Mouse (Mus musculus): ENCODE data around the gene Itpr2. TPM values are rescaled to one million over a fixed set of nuclear protein-coding genes. Genes with fewer than 3 reads are reported as not detected.
"Not testable (repeated sequence)": the region's sequence is repeated elsewhere in the genome, so short reads cannot be mapped to it uniquely, and the experiment has no call there.

Itpr2 gene
- polyA plus RNA-seq, 1 experiment, result 6.6 TPM

DNA sequence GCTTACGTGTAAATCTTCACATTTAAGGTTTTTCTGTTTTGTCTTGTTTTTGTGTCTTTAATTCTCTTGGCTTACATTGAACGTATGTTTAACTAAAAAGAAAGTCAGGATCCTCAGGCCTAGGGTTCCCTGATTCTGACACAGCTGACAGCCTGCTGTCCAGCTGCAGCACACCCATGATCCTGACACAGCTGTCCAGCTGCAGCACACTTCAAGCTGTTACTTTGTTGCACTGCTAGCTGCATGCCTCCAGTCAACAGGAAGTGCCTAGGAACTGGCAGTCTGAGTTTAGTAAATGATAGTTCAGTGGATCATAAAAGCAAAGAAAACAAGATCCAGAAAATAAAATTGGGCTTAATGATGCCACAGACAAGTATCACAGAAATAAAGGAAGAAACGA, 21.1 kb downstream of the Itpr2 start:
- H3K4me3 ChIP-seq (replicated peaks; ENCODE audit: insufficient read depth, low read depth, low read length), result no peak overlapping the region
- H3K27me3 ChIP-seq (ENCODE audit: control insufficient read depth, insufficient read depth, low read length), result no peaks in the 10 kb centered on the region
- 80% methylated on average over 3 of the region's 3 CpGs for WGBS
- H3K4me1 ChIP-seq (ENCODE audit: control insufficient read depth, insufficient read depth, low read length), result no peaks in the 10 kb centered on the region
- no peak overlapping the region for H3K27ac ChIP-seq (ENCODE audit: insufficient read depth, low read length)
- TF ChIP-seq POLR2A (IDR thresholded peaks at IDR 0.05; ENCODE audit: borderline replicate concordance, insufficient read depth, low read length) (no peak), CTCF (IDR thresholded peaks at IDR 0.05; ENCODE audit: borderline replicate concordance, insufficient read depth, low read depth, low read length) (no peak)
- DNase-seq, result no peak

DNA sequence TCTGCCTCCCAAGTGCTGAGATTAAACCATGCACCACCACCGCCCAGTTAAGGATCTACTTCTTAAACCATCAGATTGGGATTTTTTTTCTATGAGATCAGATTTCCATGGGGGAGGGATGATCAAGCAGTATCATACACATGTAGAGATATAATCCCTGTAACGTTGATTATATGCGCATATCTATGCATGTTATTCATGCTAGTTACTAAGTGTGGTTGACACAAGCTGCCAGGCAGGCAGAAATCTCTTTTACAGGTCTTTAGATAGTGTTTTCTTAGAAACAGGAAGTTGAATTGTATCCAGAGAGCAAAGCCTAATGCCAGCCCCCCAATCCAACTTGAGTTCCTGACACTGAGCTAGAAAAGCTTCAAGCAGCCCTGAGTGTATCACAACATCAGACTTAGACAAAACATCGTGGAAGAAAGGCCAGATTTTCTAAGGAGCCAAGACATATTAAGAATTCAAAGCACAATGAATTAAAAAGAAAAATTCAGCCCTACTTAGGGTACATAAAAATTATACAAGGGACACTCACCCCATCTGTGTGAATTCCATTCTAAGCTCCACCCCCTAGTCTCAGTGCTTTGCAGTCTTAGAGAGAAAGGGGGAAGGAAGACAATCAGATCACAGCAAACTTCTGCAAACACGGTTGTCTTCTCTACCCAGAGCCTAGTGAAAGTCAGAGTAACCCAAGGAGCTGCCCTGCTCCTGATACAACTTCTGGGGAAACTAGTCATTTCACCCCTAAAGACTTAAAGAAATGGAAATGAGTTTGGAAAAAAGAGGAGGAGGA, 22.9 kb downstream of the Itpr2 start:
- TF ChIP-seq POLR2A (IDR thresholded peaks at IDR 0.05; ENCODE audit: borderline replicate concordance, insufficient read depth, low read length), result no peak
- no peaks in the 10 kb centered on the region for H3K27me3 ChIP-seq (ENCODE audit: control insufficient read depth, insufficient read depth, low read length)

DNA sequence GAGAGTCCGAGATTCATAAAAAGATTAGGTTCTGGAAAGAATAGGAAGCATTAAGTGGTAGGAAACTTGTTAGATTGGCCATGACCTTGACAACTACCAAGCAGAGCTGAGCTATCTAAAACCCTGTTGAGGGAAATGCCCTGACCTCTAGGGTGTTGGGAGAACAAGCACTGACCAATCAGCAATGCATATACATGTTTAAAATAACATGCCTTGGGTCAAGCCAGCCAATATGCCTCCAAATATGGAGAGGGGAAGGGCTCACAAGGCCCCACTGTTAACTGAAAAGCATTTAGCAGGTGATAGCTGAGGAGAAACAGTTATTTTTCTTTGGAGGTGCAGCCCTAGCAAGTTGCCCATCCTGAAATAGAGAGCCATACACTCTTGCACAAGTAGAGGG, 25.2 kb downstream of the Itpr2 start:
- no peaks in the 10 kb centered on the region for H3K4me1 ChIP-seq (ENCODE audit: control insufficient read depth, insufficient read depth, low read length)
- no peak overlapping the region for H3K27ac ChIP-seq (ENCODE audit: insufficient read depth, low read length)
- TF ChIP-seq POLR2A (IDR thresholded peaks at IDR 0.05; ENCODE audit: borderline replicate concordance, insufficient read depth, low read length) (no peak), CTCF (IDR thresholded peaks at IDR 0.05; ENCODE audit: borderline replicate concordance, insufficient read depth, low read depth, low read length) (no peak)
- DNase-seq, result no peak
- no peaks in the 10 kb centered on the region for H3K27me3 ChIP-seq (ENCODE audit: control insufficient read depth, insufficient read depth, low read length)
- 65% methylated on average over 1 of the region's 1 CpGs for WGBS
- no peak overlapping the region for H3K4me3 ChIP-seq (replicated peaks; ENCODE audit: insufficient read depth, low read depth, low read length)

More for the DNA sequence above, 22.9 kb downstream of the Itpr2 start:
- 74% methylated on average over 5 of the region's 5 CpGs for WGBS
- H3K4me3 ChIP-seq (replicated peaks; ENCODE audit: insufficient read depth, low read depth, low read length), result no peak overlapping the region
- H3K4me1 ChIP-seq (ENCODE audit: control insufficient read depth, insufficient read depth, low read length), result no peaks in the 10 kb centered on the region
- H3K27ac ChIP-seq (ENCODE audit: insufficient read depth, low read length), result no peak overlapping the region
- DNase-seq, result no peak

DNA sequence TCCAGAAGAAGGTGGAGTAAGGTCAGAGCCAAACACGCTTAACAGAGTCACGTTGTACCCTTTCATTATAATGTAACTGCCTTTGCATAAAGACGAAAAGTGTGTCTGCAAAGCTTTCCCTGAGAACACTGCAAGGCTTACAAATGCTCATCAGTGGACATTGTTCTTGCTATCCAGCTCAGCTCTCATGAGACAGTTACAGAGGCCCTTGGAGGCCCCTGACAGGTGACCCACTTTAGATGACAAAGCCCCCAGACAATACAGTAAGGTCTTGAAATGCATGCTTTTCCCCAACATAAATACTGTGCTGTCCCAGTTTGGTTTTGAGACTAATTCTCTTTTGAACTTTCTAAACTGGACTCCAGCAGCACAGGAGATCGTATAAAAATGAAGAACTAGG, 27.9 kb downstream of the Itpr2 start:
- H3K27me3 ChIP-seq (ENCODE audit: control insufficient read depth, insufficient read depth, low read length), result no peaks in the 10 kb centered on the region
- no peaks in the 10 kb centered on the region for H3K4me1 ChIP-seq (ENCODE audit: control insufficient read depth, insufficient read depth, low read length)
- 88% methylated on average over 4 of the region's 4 CpGs for WGBS
- no peak overlapping the region for H3K27ac ChIP-seq (ENCODE audit: insufficient read depth, low read length)
- H3K4me3 ChIP-seq (replicated peaks; ENCODE audit: insufficient read depth, low read depth, low read length), result no peak overlapping the region
- DNase-seq, result no peak
- TF ChIP-seq CTCF (IDR thresholded peaks at IDR 0.05; ENCODE audit: borderline replicate concordance, insufficient read depth, low read depth, low read length) (no peak), POLR2A (IDR thresholded peaks at IDR 0.05; ENCODE audit: borderline replicate concordance, insufficient read depth, low read length) (no peak)

DNA sequence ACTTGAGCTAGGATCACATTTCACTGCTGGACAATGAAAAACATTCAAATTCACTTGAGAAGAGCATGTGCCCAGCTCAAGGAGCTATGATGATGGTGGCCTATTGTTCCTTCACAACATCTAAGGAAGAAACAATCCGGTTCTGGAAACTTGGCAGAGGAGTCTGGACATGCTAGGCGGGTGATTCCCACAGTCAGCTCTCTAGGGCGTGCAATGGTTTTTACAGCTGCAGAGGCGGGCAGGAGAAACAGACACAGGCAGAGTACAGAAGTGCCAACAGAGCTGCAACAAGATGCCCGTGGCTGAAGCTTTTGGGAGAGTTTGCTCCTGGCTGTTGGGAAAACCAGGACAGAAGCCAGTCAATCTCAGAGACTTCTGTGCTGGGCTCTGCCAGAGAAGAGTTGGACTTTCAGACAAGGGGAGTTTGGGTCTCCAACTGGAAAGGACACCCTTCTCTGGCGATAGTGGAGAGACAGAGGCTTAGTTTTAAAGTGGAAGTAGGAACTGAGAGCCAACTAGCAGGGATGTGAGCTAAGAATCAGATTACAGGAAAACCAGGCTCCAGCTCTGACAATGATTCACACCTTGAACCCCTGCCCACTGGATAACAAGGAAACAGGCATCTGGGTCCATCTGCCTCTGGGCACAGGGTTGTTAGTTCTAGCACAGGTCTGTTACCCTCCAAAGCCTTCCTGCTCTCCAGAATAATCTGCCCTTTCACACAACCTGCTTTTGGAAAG, 28.6 kb downstream of the Itpr2 start:
- WGBS, result 39% methylated on average over 6 of the region's 6 CpGs
- TF ChIP-seq POLR2A (IDR thresholded peaks at IDR 0.05; ENCODE audit: borderline replicate concordance, insufficient read depth, low read length) (no peak), CTCF (IDR thresholded peaks at IDR 0.05; ENCODE audit: borderline replicate concordance, insufficient read depth, low read depth, low read length) (no peak)

DNA sequence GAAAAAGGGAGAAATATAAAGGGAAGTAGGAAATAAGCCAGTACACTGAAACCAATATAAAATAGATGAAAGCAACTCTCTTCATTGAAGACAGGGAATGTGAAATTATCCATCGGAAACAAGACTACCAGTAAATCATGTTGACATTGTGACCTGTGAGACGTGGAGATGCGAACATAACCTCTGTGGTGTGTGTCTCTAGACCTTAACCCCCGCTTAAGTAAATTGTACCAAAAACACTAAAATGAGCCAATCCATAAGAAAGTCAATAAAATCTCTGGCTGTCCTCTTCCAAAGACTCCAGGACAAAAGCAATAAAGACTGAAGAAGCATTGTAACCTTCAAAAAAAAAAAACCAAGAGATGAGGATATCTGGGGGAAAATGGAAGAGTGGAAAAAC, 31.6 kb downstream of the Itpr2 start:
- Histone ChIP-seq H3K4me1 (ENCODE audit: control insufficient read depth, insufficient read depth, low read length) (no peaks in the 10 kb centered on the region), H3K4me3 (replicated peaks; ENCODE audit: insufficient read depth, low read depth, low read length) (no peak overlapping the region), H3K27ac (ENCODE audit: insufficient read depth, low read length) (no peak overlapping the region), H3K27me3 (ENCODE audit: control insufficient read depth, insufficient read depth, low read length) (no peaks in the 10 kb centered on the region)
- no peak for DNase-seq
- no peak for TF ChIP-seq CTCF (IDR thresholded peaks at IDR 0.05; ENCODE audit: borderline replicate concordance, insufficient read depth, low read depth, low read length)
- TF ChIP-seq POLR2A (IDR thresholded peaks at IDR 0.05; ENCODE audit: borderline replicate concordance, insufficient read depth, low read length), result no peak
- 95% methylated on average over 4 of the region's 4 CpGs for WGBS

More for the DNA sequence above, 28.6 kb downstream of the Itpr2 start:
- H3K4me3 ChIP-seq (replicated peaks; ENCODE audit: insufficient read depth, low read depth, low read length), result no peak overlapping the region
- no peak for DNase-seq
- H3K27me3 ChIP-seq (ENCODE audit: control insufficient read depth, insufficient read depth, low read length), result no peaks in the 10 kb centered on the region
- no peak overlapping the region for H3K27ac ChIP-seq (ENCODE audit: insufficient read depth, low read length)
- H3K4me1 ChIP-seq (ENCODE audit: control insufficient read depth, insufficient read depth, low read length), result no peaks in the 10 kb centered on the region

DNA sequence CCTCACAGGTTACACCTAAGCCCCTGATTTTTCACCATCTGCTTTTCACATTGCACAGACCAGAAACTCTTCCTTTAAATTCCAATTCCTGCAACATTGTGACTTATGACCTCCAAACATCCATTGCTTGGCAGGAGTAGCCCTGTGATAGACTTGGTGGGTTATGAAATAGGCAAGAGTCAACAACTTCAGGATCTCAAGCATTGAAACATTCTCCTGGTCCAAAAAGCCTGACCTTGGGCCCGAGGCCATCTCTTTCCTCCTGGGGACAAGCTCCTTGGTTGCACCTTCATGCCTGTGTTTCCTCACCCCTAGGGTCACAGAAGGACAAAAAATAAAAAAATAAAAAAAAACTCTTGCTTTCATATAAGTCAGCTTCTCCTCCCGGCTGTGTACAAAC, 32.1 kb downstream of the Itpr2 start:
- H3K27ac ChIP-seq (ENCODE audit: insufficient read depth, low read length), result no peak overlapping the region
- no peaks in the 10 kb centered on the region for H3K27me3 ChIP-seq (ENCODE audit: control insufficient read depth, insufficient read depth, low read length)
- no peak overlapping the region for H3K4me3 ChIP-seq (replicated peaks; ENCODE audit: insufficient read depth, low read depth, low read length)
- no peaks in the 10 kb centered on the region for H3K4me1 ChIP-seq (ENCODE audit: control insufficient read depth, insufficient read depth, low read length)
- WGBS, result 90% methylated on average over 2 of the region's 2 CpGs
- no peak for DNase-seq
- TF ChIP-seq POLR2A (IDR thresholded peaks at IDR 0.05; ENCODE audit: borderline replicate concordance, insufficient read depth, low read length) (no peak), CTCF (IDR thresholded peaks at IDR 0.05; ENCODE audit: borderline replicate concordance, insufficient read depth, low read depth, low read length) (no peak)

DNA sequence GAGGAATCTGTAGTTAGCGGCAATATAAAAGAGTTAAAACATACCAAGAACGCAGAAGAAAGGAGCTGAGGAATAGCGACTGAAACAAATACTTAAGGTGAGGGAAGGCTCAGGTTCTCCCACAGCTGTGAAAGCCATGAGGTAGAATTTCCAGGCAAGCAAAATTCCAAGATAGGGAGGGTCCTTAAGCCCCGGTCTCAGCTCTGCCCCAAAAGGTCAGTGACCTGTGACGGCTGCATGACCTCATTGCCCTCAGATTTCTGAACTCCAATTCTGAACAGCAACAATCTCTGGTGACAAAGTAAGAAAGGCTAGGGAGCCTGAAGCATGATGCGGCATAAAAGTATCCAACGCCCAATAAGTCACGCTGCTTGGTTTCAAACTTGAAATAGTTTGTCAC, 33.7 kb downstream of the Itpr2 start:
- DNase-seq, result no peak
- WGBS, result 48% methylated on average over 8 of the region's 8 CpGs
- H3K4me1 ChIP-seq (ENCODE audit: control insufficient read depth, insufficient read depth, low read length), result no peaks in the 10 kb centered on the region
- H3K4me3 ChIP-seq (replicated peaks; ENCODE audit: insufficient read depth, low read depth, low read length), result no peak overlapping the region
- no peak overlapping the region for H3K27ac ChIP-seq (ENCODE audit: insufficient read depth, low read length)
- TF ChIP-seq POLR2A (IDR thresholded peaks at IDR 0.05; ENCODE audit: borderline replicate concordance, insufficient read depth, low read length) (no peak), CTCF (IDR thresholded peaks at IDR 0.05; ENCODE audit: borderline replicate concordance, insufficient read depth, low read depth, low read length) (no peak)
- no peaks in the 10 kb centered on the region for H3K27me3 ChIP-seq (ENCODE audit: control insufficient read depth, insufficient read depth, low read length)

DNA sequence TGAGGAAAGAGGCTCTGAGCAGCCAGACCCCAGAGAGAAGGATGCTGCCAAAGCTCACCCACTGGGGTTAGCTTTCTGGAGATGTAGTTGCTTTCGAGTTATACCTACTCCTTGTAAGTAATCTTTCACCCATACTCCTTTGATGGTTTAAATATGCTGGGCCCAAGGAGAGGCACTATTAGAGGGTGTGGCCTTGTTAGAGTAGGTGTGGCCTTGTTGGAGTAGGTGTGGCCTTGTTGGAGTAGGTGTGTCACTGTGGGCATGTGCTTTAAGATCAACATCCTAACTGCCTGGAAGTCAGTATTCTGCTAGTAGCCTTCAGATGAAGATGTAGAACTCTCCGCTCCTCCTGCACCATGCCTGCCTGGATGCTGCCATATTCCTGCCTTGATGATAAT, 37.4 kb downstream of the Itpr2 start:
- H3K27me3 ChIP-seq (ENCODE audit: control insufficient read depth, insufficient read depth, low read length); H3K4me1 ChIP-seq (ENCODE audit: control insufficient read depth, insufficient read depth, low read length); DNase-seq; H3K4me3 ChIP-seq (replicated peaks; ENCODE audit: insufficient read depth, low read depth, low read length); H3K27ac ChIP-seq (ENCODE audit: insufficient read depth, low read length): not testable (repeated sequence)
- WGBS, result 98% methylated on average over 2 of the region's 2 CpGs

Measured in cerebellum, adult 2 months (tissue).